Mouse (Mus musculus) frontal cortex, postnatal 10 days (tissue): Measurements from ENCODE around the gene Trp53i11.
A peak's percentile ranks its signal among the peaks of the same experiment; 100 is the strongest.

Experiments
- DNase-seq, 2 experiments: peaks; one replicate each; pipeline ENCODE4 v3.0.0; 2022; ENCODE audit warnings: low spot score in 2 of 2, mixed read lengths in 1 of 2

Gene Trp53i11

GRCm38 (mm10) chr2:93199531-93199974 lies 12.2 kb downstream of the Trp53i11 start:
- no peak for DNase-seq

- no peak for DNase-seq
Measured at GRCm38 (mm10) chr2:93200681-93201340, 13.5 kb downstream of the Trp53i11 start.

GRCm38 (mm10) chr2:93201997-93202396 lies 14.6 kb downstream of the Trp53i11 start:
- no peak for DNase-seq

- DNase-seq: no peak
Measured at GRCm38 (mm10) chr2:93202782-93203181, 15.4 kb downstream of the Trp53i11 start.

- peak in 1 of 2 experiments; percentile 61 for DNase-seq
Measured at GRCm38 (mm10) chr2:93203682-93204081, 16.3 kb downstream of the Trp53i11 start.

- no peak for DNase-seq
Measured at GRCm38 (mm10) chr2:93204571-93204970, 17.2 kb downstream of the Trp53i11 start.

GRCm38 (mm10) chr2:93206126-93206525 lies 18.8 kb downstream of the Trp53i11 start:
- DNase-seq: no peak

GRCm38 (mm10) chr2:93212386-93212785 lies 25.0 kb downstream of the Trp53i11 start:
- no peak for DNase-seq

- DNase-seq: no peak
Measured at GRCm38 (mm10) chr2:93212865-93213264, 25.5 kb downstream of the Trp53i11 start.

GRCm38 (mm10) chr2:93214192-93214591 lies 26.8 kb downstream of the Trp53i11 start:
- no peak for DNase-seq

- no peak for DNase-seq
Measured at GRCm38 (mm10) chr2:93215790-93216189, 28.4 kb downstream of the Trp53i11 start.

- DNase-seq: peak; percentile 65 to 85
Measured at GRCm38 (mm10) chr2:93217015-93217414, 29.7 kb downstream of the Trp53i11 start.

GRCm38 (mm10) chr2:93218353-93218990 lies 31.1 kb downstream of the Trp53i11 start:
- DNase-seq: no peak

GRCm38 (mm10) chr2:93219576-93219975 lies 32.2 kb downstream of the Trp53i11 start:
- no peak for DNase-seq

GRCm38 (mm10) chr2:93220447-93220846 lies 33.1 kb downstream of the Trp53i11 start:
- DNase-seq: no peak

GRCm38 (mm10) chr2:93223463-93223862 lies 36.1 kb downstream of the Trp53i11 start:
- DNase-seq: no peak

GRCm38 (mm10) chr2:93226606-93227595 lies 39.6 kb downstream of the Trp53i11 start:
- peak; percentile 52 to 80 for DNase-seq

- peak in 1 of 2 experiments; percentile 41 for DNase-seq
Measured at GRCm38 (mm10) chr2:93227713-93228479, 40.5 kb downstream of the Trp53i11 start.

GRCm38 (mm10) chr2:93228480-93228824 lies 41.1 kb downstream of the Trp53i11 start:
- no peak for DNase-seq

GRCm38 (mm10) chr2:93232141-93232540 lies 44.8 kb downstream of the Trp53i11 start:
- no peak for DNase-seq

GRCm38 (mm10) chr2:93237055-93237454 lies 49.7 kb downstream of the Trp53i11 start:
- DNase-seq: no peak
